10 mouse cellular contexts compared by ENCODE assay signal in the genomic region with DNA sequence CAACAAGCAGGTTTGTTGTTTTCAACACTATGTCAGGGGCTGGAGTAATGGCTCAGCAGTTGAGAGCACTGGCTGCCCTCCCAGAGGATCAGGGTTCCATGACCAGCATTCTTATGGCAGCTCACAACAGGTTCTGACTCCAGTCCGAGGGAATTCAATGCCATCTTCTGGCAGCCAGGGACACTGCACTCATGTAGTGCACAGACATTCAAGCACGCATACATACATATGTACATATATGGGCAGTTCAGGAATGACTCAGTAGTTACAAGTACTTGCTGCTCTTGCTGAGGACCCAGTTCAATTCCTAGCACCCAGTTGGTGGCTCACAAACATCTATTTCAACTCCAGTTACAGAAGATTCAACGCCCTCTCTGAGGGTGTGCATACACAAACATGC. TPM values are rescaled to one million over a fixed set of nuclear protein-coding genes. Genes with fewer than 3 reads are reported as not detected.
DNase-seq lines count a peak whose midpoint lies in the region; ATAC-seq and TF ChIP-seq lines count a peak whose summit lies in the region.
"Had no signal": no experiment of that assay in that cellular context is flagged by ENCODE, and none has a peak within 500 bp of the region (broad histone marks: within the 10 kb centered on the region; RNA-seq: fewer than 3 reads in every experiment).

No protein-coding gene starts in this region.

- no peak for TF ChIP-seq EP300 in heart, postnatal 0 days (IDR thresholded peaks at IDR 0.05; ENCODE audit: low read depth)

- ATAC-seq in heart, postnatal 0 days (ENCODE audit: insufficient read depth, low read depth) = no peak
- ATAC-seq in midbrain, postnatal 0 days (ENCODE audit: low FRiP score) = no peak
- ATAC-seq in midbrain, embryonic 14.5 days (ENCODE audit: low FRiP score, low TSS enrichment) = no peak
- 0 out of 2 replicates have a peak, but pooled peaks have one; percentile 51 for ATAC-seq in erythroblast, adult 5-6 weeks (replicated peaks; ENCODE audit: low FRiP score, poor library complexity, severe bottlenecking)

- H3K4me3 ChIP-seq in heart, postnatal 0 days (ENCODE audit: low read depth, low read length) = no peak overlapping the region
- no peak overlapping the region for H3K4me3 ChIP-seq in midbrain, postnatal 0 days (ENCODE audit: low read depth, low read length)
- no peak overlapping the region for H3K4me3 ChIP-seq in midbrain, embryonic 14.5 days (replicated peaks; ENCODE audit: low read depth, low read length)
- H3K4me3 ChIP-seq in small intestine, adult 2 months (ENCODE audit: low read depth, low read length) = no peak overlapping the region
- H3K4me3 ChIP-seq: embryonic facial prominence, embryonic 13.5 days had no signal

- DNase-seq in heart, postnatal 0 days (ENCODE audit: low spot score) = no peak
- DNase-seq in heart, adult 18-20 months = no peak
- no peak for DNase-seq in midbrain, postnatal 0 days (ENCODE audit: low spot score)
- no peak for DNase-seq in midbrain, embryonic 14.5 days
- DNase-seq in spleen, postnatal 10 days (ENCODE audit: low spot score in 2 of 2) = no peak
- no peak for DNase-seq in spleen, postnatal 4 days (ENCODE audit: low spot score in 2 of 2)
- DNase-seq: heart, postnatal 14 days had no signal

- no peak overlapping the region for H3K27ac ChIP-seq in heart, postnatal 0 days (ENCODE audit: low read depth)
- no peak overlapping the region for H3K27ac ChIP-seq in midbrain, postnatal 0 days (ENCODE audit: low read depth, low read length)
- H3K27ac ChIP-seq in midbrain, embryonic 14.5 days (replicated peaks; ENCODE audit: low read depth, low read length) = no peak overlapping the region
- H3K27ac ChIP-seq in small intestine, adult 2 months (ENCODE audit: insufficient read depth, low read depth, low read length) = no peak overlapping the region
- H3K27ac ChIP-seq: embryonic facial prominence, embryonic 13.5 days had no signal

- H3K36me3 ChIP-seq in heart, postnatal 0 days (replicated peaks; ENCODE audit: control insufficient read depth, insufficient read depth, low read length) = no peaks in the 10 kb centered on the region
- H3K36me3 ChIP-seq in midbrain, postnatal 0 days (ENCODE audit: insufficient read depth, low read length) = no peaks in the 10 kb centered on the region
- no peaks in the 10 kb centered on the region for H3K36me3 ChIP-seq in midbrain, embryonic 14.5 days (ENCODE audit: control insufficient read depth, insufficient read depth, low read length)
- H3K36me3 ChIP-seq in small intestine, adult 2 months (ENCODE audit: control insufficient read depth, insufficient read depth, low read length) = 0 out of 2 replicates have a peak, but pooled peaks cover 2% of the 10 kb centered on the region
- H3K36me3 ChIP-seq: embryonic facial prominence, embryonic 13.5 days had no signal

- H3K9me3 ChIP-seq in heart, postnatal 0 days (replicated peaks; ENCODE audit: control insufficient read depth, low read length) = no peaks in the 10 kb centered on the region
- H3K9me3 ChIP-seq in midbrain, postnatal 0 days (ENCODE audit: low read length) = no peaks in the 10 kb centered on the region
- H3K9me3 ChIP-seq in midbrain, embryonic 14.5 days (ENCODE audit: control insufficient read depth, low read length) = no peaks in the 10 kb centered on the region
- H3K9me3 ChIP-seq: embryonic facial prominence, embryonic 13.5 days had no signal

- no peak overlapping the region for H3K9ac ChIP-seq in heart, postnatal 0 days (replicated peaks; ENCODE audit: low read depth, low read length)
- H3K9ac ChIP-seq in midbrain, postnatal 0 days (replicated peaks; ENCODE audit: low read length, poor library complexity, severe bottlenecking) = no peak overlapping the region
- no peak overlapping the region for H3K9ac ChIP-seq in midbrain, embryonic 14.5 days (replicated peaks; ENCODE audit: low read length)
- H3K9ac ChIP-seq: embryonic facial prominence, embryonic 13.5 days had no signal

- WGBS in heart, postnatal 0 days = 87% methylated on average over 3 of the region's 3 CpGs
- WGBS in midbrain, postnatal 0 days = 92% methylated on average over 3 of the region's 3 CpGs
- WGBS in midbrain, embryonic 14.5 days = 87% methylated on average over 3 of the region's 3 CpGs
- WGBS in small intestine, adult 2 months = 85% methylated on average over 3 of the region's 3 CpGs

- no peaks in the 10 kb centered on the region for H3K27me3 ChIP-seq in heart, postnatal 0 days (ENCODE audit: control insufficient read depth, insufficient read depth, low read length)
- H3K27me3 ChIP-seq in midbrain, postnatal 0 days (ENCODE audit: insufficient read depth, low read length) = no peaks in the 10 kb centered on the region
- no peaks in the 10 kb centered on the region for H3K27me3 ChIP-seq in midbrain, embryonic 14.5 days (ENCODE audit: control insufficient read depth, insufficient read depth, low read length)
- no peaks in the 10 kb centered on the region for H3K27me3 ChIP-seq in small intestine, adult 2 months (ENCODE audit: control insufficient read depth, insufficient read depth, low read length)
- H3K27me3 ChIP-seq: embryonic facial prominence, embryonic 13.5 days had no signal

- TF ChIP-seq CTCF in heart, postnatal 0 days (IDR thresholded peaks at IDR 0.05; ENCODE audit: low read depth) = peak; percentile 20; the same call in 1 of the 2 replicates
- TF ChIP-seq CTCF in midbrain, postnatal 0 days (IDR thresholded peaks at IDR 0.05) = peak; percentile 55
- peak; percentile 37; the same call in 1 of the 2 replicates for TF ChIP-seq CTCF in small intestine, adult 2 months (IDR thresholded peaks at IDR 0.05; ENCODE audit: extremely low read depth, insufficient read length, insufficient replicate concordance, low read depth, low read length)

- H3K4me2 ChIP-seq in heart, postnatal 0 days (ENCODE audit: low read depth, low read length) = no peak overlapping the region
- no peak overlapping the region for H3K4me2 ChIP-seq in midbrain, postnatal 0 days (ENCODE audit: low read depth, low read length, poor library complexity, severe bottlenecking)
- no peak overlapping the region for H3K4me2 ChIP-seq in midbrain, embryonic 14.5 days (ENCODE audit: low read length)
- H3K4me2 ChIP-seq: embryonic facial prominence, embryonic 13.5 days had no signal

- peaks cover 36% of the 10 kb centered on the region for H3K4me1 ChIP-seq in heart, postnatal 0 days (ENCODE audit: control insufficient read depth, insufficient read depth)
- H3K4me1 ChIP-seq in midbrain, postnatal 0 days (ENCODE audit: insufficient read depth, low read length) = no peaks in the 10 kb centered on the region
- peaks cover 6% of the 10 kb centered on the region for H3K4me1 ChIP-seq in midbrain, embryonic 14.5 days (ENCODE audit: control insufficient read depth, insufficient read depth, low read length)
- peaks cover 4% of the 10 kb centered on the region; the same call in 1 of the 2 replicates for H3K4me1 ChIP-seq in small intestine, adult 2 months (ENCODE audit: control insufficient read depth, insufficient read depth, insufficient read length, low read length)

- no peak for TF ChIP-seq POLR2A in small intestine, adult 2 months (IDR thresholded peaks at IDR 0.05; ENCODE audit: low read depth, low read length)

RNA-seq across cellular contexts. Expression of a gene that starts 6.9 kb away (rescaled TPM):
- total RNA-seq in heart, postnatal 0 days (2014; rRNA removed; ENCODE audit: low replicate concordance) = 46.1 and 52.8 TPM in 2 replicates
- 99.0 and 105 TPM in 2 replicates for polyA plus RNA-seq in heart, postnatal 0 days (2015; fragmentation: Nextera tagmentation; extraction: Ambion mirVana)
- 10 to 100 TPM; 48.1 to 52.0 TPM for total RNA-seq in heart, adult 18-20 months (2021)
- 66.0 and 78.7 TPM in 2 replicates for total RNA-seq in midbrain, postnatal 0 days (2014; rRNA removed)
- polyA plus RNA-seq in midbrain, postnatal 0 days (2015; fragmentation: Nextera tagmentation; extraction: Ambion mirVana) = 140 and 145 TPM in 2 replicates
- polyA plus RNA-seq in midbrain, embryonic 14.5 days (2014; fragmentation: Nextera tagmentation; extraction: Ambion mirVana) = 156 and 185 TPM in 2 replicates
- total RNA-seq in erythroblast, adult 5-6 weeks (2015; ENCODE audit: low replicate concordance) = 117 and 134 TPM in 2 replicates
- total RNA-seq in erythroblast, adult 5-6 weeks (2017; ENCODE audit: low replicate concordance) = 33.7 and 51.7 TPM in 2 replicates
- polyA plus RNA-seq in small intestine, adult 2 months (2012; rRNA removed) = 7.9 and 19.2 TPM in 2 replicates

RNA-seq across cellular contexts. Expression of a gene that starts 46.4 kb away (rescaled TPM):
- total RNA-seq in heart, postnatal 0 days (2014; rRNA removed; ENCODE audit: low replicate concordance) = 11.4 and 23.6 TPM in 2 replicates
- 18.6 and 19.1 TPM in 2 replicates for polyA plus RNA-seq in heart, postnatal 0 days (2015; fragmentation: Nextera tagmentation; extraction: Ambion mirVana)
- 1 to 10 TPM; 7.3 to 8.7 TPM for total RNA-seq in heart, adult 18-20 months (2021)
- total RNA-seq in midbrain, postnatal 0 days (2014; rRNA removed) = 14.0 and 26.9 TPM in 2 replicates
- 16.7 and 17.5 TPM in 2 replicates for polyA plus RNA-seq in midbrain, postnatal 0 days (2015; fragmentation: Nextera tagmentation; extraction: Ambion mirVana)
- polyA plus RNA-seq in midbrain, embryonic 14.5 days (2014; fragmentation: Nextera tagmentation; extraction: Ambion mirVana) = 29.0 and 45.2 TPM in 2 replicates
- total RNA-seq in erythroblast, adult 5-6 weeks (2015; ENCODE audit: low replicate concordance) = 14.6 and 42.2 TPM in 2 replicates
- total RNA-seq in erythroblast, adult 5-6 weeks (2017; ENCODE audit: low replicate concordance) = 24.7 and 26.9 TPM in 2 replicates
- polyA plus RNA-seq in small intestine, adult 2 months (2012; rRNA removed) = 1.3 and 3.1 TPM in 2 replicates
